In genomic region chr10:41684548-41684996, GRCm38 (mm10) we compare ENCODE assay signal across 8 mouse cellular contexts. TPM values are rescaled to one million over a fixed set of nuclear protein-coding genes. Genes with fewer than 3 reads are reported as not detected.
DNase-seq lines count a peak whose midpoint lies in the region; ATAC-seq and TF ChIP-seq lines count a peak whose summit lies in the region.

No protein-coding gene starts in this region.

- peak; percentile 70 for ATAC-seq in granulocyte monocyte progenitor cell, adult 5-6 weeks (replicated peaks; ENCODE audit: poor library complexity, severe bottlenecking)
- ATAC-seq in kidney, postnatal 0 days (replicated peaks; ENCODE audit: low FRiP score, low read depth), result peak; percentile 95
- peak; percentile 61 for ATAC-seq in megakaryocyte progenitor cell, adult 5-6 weeks (replicated peaks; ENCODE audit: poor library complexity)

- H3K4me3 ChIP-seq in kidney, postnatal 0 days (replicated peaks; ENCODE audit: low read depth, low read length), result no peak overlapping the region

- no peak overlapping the region; the same call in 1 of the 2 replicates for H3K9ac ChIP-seq in kidney, postnatal 0 days (ENCODE audit: low read depth, low read length)

- peak; percentile 50 for TF ChIP-seq CTCF in kidney, postnatal 0 days (IDR thresholded peaks at IDR 0.05; ENCODE audit: low read depth)

- no peaks in the 10 kb centered on the region for H3K9me3 ChIP-seq in kidney, postnatal 0 days (replicated peaks; ENCODE audit: low read length)

- H3K27me3 ChIP-seq in kidney, postnatal 0 days (ENCODE audit: insufficient read depth, low read length), result no peaks in the 10 kb centered on the region

- WGBS in kidney, postnatal 0 days, result under 1% methylated on average over 21 of the region's 21 CpGs

- H3K4me2 ChIP-seq in kidney, postnatal 0 days (ENCODE audit: low read length), result peak overlapping the region; percentile 44

- H3K36me3 ChIP-seq in kidney, postnatal 0 days (ENCODE audit: insufficient read depth, low read length), result no peaks in the 10 kb centered on the region

- H3K27ac ChIP-seq in kidney, postnatal 0 days, result peak overlapping the region; percentile 78

- H3K4me1 ChIP-seq in kidney, postnatal 0 days (replicated peaks; ENCODE audit: insufficient read depth, low read length), result no peaks in the 10 kb centered on the region

- DNase-seq in lung, adult 18-20 months, result peak; percentile 62 to 78
- no peak for DNase-seq in lung, postnatal 14 days
- DNase-seq in kidney, postnatal 0 days (ENCODE audit: low spot score), result peak; percentile 65
- DNase-seq in thymus, postnatal 36 days, result peak; percentile 21 to 31
- DNase-seq in layer of hippocampus, adult 9-11 months, result no peak
- no peak for DNase-seq in cerebellum, adult 11-12 months

RNA-seq across cellular contexts. Expression of gene Ccdc162, which starts 31.9 kb away (rescaled TPM):
- total RNA-seq in granulocyte monocyte progenitor cell, adult 5-6 weeks (2014; fragmentation: Nextera tagmentation), result 9.7 TPM in 1 of 2 replicates, not detected in the other
- 0.05 and 0.56 TPM in 2 replicates for total RNA-seq in granulocyte monocyte progenitor cell, adult 5-6 weeks (2017)
- polyA plus RNA-seq in kidney, postnatal 0 days (2015; fragmentation: Nextera tagmentation; extraction: Ambion mirVana), result 0.68 and 1.0 TPM in 2 replicates
- total RNA-seq in megakaryocyte progenitor cell, adult 5-6 weeks (2015), result 0.47 and 0.56 TPM in 2 replicates
- 1.2 and 2.1 TPM in 2 replicates for total RNA-seq in megakaryocyte progenitor cell, adult 5-6 weeks (2017)

Comparison
In these comparisons a context has a peak if more than half of its experiments do, and no peak if none do; other contexts are left out.
1. DNase-seq: peak in lung, adult 18-20 months (2 of 2), kidney, postnatal 0 days (single experiment) and thymus, postnatal 36 days (2 of 2); none in lung, postnatal 14 days (single experiment), layer of hippocampus, adult 9-11 months (single experiment) and cerebellum, adult 11-12 months (single experiment).
2. Peak in every context shown above with its lines, with median percentiles within 50 percentile points of each other: ATAC-seq.